Mouse (Mus musculus) megakaryocyte, embryonic 14.5 days (primary cell): ENCODE results near the gene Proca1.

ENCODE experiments used
- FLI1 ChIP-seq: IDR thresholded peaks from 2 replicates; pipeline ENCODE4 v1.6.1; 2012; ENCODE audit warnings: low read length, inconsistent platforms, mixed read lengths
- GATA1 ChIP-seq: IDR thresholded peaks from 3 replicates; pipeline ENCODE4 v1.6.1; 2012; ENCODE audit warnings: mixed read lengths, low read length, inconsistent platforms, borderline replicate concordance

- no peak for TF ChIP-seq GATA1
- no peak for TF ChIP-seq FLI1
Observed at GRCm38 (mm10) chr11:78179438-78179999, 13.7 kb upstream of the Proca1 start.
